Mouse (Mus musculus) liver, embryonic 16.5 days (tissue): Measurements from ENCODE around the gene 5330417C22Rik. TPM values are rescaled to one million over a fixed set of nuclear protein-coding genes. Genes with fewer than 3 reads are reported as not detected.
A peak's percentile ranks its signal among the peaks of the same experiment; 100 is the strongest.
"Not testable (repeated sequence)": the region's sequence is repeated elsewhere in the genome, so short reads cannot be mapped to it uniquely, and the experiment has no call there.

Experiments
- ATAC-seq: fragments of 200-750 bp; cut with Nextera tagmentation; 2 replicates; pipeline ENCODE4 v1.8.0; 2017; ENCODE audit warnings: low read depth, mild to moderate bottlenecking, moderate number of reproducible peaks, moderate library complexity
- H3K27ac ChIP-seq: fragments of 300-500 bp; sonication (generic); 2 replicates; pipeline ENCODE4 v1.5.1; 2014; ENCODE audit warnings: mild to moderate bottlenecking, low read length
- H3K27me3 ChIP-seq: fragments of 300-500 bp; sonication (generic); 2 replicates; pipeline ENCODE4 v1.6.1; 2014; ENCODE audit warnings: low read depth, low read length, mixed read lengths; ENCODE audit not compliant: control insufficient read depth, insufficient read depth
- H3K36me3 ChIP-seq: fragments of 300-500 bp; sonication (generic); 2 replicates; pipeline ENCODE4 v1.6.1; 2014; ENCODE audit warnings: mild to moderate bottlenecking; ENCODE audit not compliant: control insufficient read depth, insufficient read depth
- H3K4me1 ChIP-seq: fragments of 300-500 bp; sonication (generic); 2 replicates; pipeline ENCODE4 v1.6.1; 2014; ENCODE audit warnings: low read depth, low read length, mixed read lengths; ENCODE audit not compliant: control insufficient read depth
- H3K4me2 ChIP-seq: fragments of 300-500 bp; sonication (generic); 2 replicates; pipeline ENCODE4 v1.6.1; 2014; ENCODE audit warnings: low read depth, low read length, mixed read lengths
- H3K4me3 ChIP-seq: fragments of 300-500 bp; sonication (generic); 2 replicates; pipeline ENCODE4 v1.5.1; 2014; ENCODE audit warnings: low read depth, mild to moderate bottlenecking, low read length
- H3K9ac ChIP-seq: fragments of 300-500 bp; sonication (generic); 2 replicates; pipeline ENCODE4 v1.6.1; 2014; ENCODE audit warnings: low read depth, low read length
- H3K9me3 ChIP-seq: fragments of 300-500 bp; sonication (generic); replicated peaks from 2 replicates; pipeline ENCODE4 v1.6.1; 2016; ENCODE audit warnings: low read length; ENCODE audit not compliant: control insufficient read depth
- WGBS: fragments of 180-500 bp; shearing (Covaris S2); extraction: QIAGEN DNeasy Blood & Tissue Kit; methylation state at CpG from one replicate; pipeline ENCODE4 v1.1.7; 2014; ENCODE audit not compliant: insufficient replicate concordance; 5-methylcytosine and 5-hydroxymethylcytosine counted together
- polyA plus RNA-seq: library from polyadenylated mRNA; unstranded; fragments of >200 nt; fragmentation: Nextera tagmentation; extraction: Ambion mirVana; gene quantifications from 2 replicates; pipeline ENCODE4 v1.2.1, GENCODE M21; 2015

5330417C22Rik gene
- polyA plus RNA-seq, 1 experiment from 2014 or later, result 0.63 TPM

- H3K4me2 ChIP-seq, result no peak overlapping the region
- no peaks in the 10 kb centered on the region for H3K9me3 ChIP-seq
- H3K27me3 ChIP-seq, result no peaks in the 10 kb centered on the region
- ATAC-seq, result no peak
- no peaks in the 10 kb centered on the region for H3K36me3 ChIP-seq
- H3K27ac ChIP-seq, result no peak overlapping the region
- 43% methylated on average over 1 of the region's 2 CpGs for WGBS
- H3K4me1 ChIP-seq, result peaks cover 4% of the 10 kb centered on the region
- no peak overlapping the region for H3K9ac ChIP-seq
- H3K4me3 ChIP-seq, result no peak overlapping the region
Observed at GRCm38 (mm10) chr3:108510156-108510555, 26.2 kb downstream of the 5330417C22Rik start.

- peak overlapping the region; percentile 10; the same call in 1 of the 2 replicates for H3K4me2 ChIP-seq
- 36% methylated on average over 4 of the region's 4 CpGs for WGBS
- H3K27me3 ChIP-seq, result no peaks in the 10 kb centered on the region
- no peak overlapping the region for H3K9ac ChIP-seq
- H3K4me3 ChIP-seq, result no peak overlapping the region
- peak overlapping the region; percentile 67 for H3K27ac ChIP-seq
- H3K4me1 ChIP-seq, result peaks cover 4% of the 10 kb centered on the region
- peak; percentile 99 for ATAC-seq
- H3K9me3 ChIP-seq, result no peaks in the 10 kb centered on the region
- no peaks in the 10 kb centered on the region for H3K36me3 ChIP-seq
Observed at GRCm38 (mm10) chr3:108508745-108509474, 27.4 kb downstream of the 5330417C22Rik start.

DNA sequence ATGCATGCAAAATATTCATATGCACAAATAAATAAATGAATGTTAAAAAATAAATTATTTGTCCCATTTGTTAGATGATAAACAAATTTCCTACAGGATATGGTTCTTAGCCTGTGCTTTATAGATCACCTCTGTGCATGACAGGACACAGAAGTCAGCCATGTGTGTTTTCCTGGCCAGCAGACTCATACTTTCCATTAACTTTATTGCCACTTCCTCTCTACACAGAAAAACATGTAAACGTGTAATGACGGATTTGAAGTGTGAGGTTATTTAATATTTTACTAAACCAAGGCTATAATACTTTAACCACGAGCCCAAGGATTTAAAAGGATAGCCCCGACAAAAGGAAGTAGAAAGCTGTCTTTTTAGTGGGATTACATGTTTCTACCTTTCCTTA lies 32.4 kb downstream of the 5330417C22Rik start:
- H3K9me3 ChIP-seq, result no peaks in the 10 kb centered on the region
- ATAC-seq, result no peak
- H3K27ac ChIP-seq, result no peak overlapping the region
- no peak overlapping the region for H3K4me3 ChIP-seq
- no peaks in the 10 kb centered on the region for H3K27me3 ChIP-seq
- H3K4me2 ChIP-seq, result no peak overlapping the region
- no peak overlapping the region for H3K9ac ChIP-seq
- peaks cover 2% of the 10 kb centered on the region for H3K4me1 ChIP-seq
- no peaks in the 10 kb centered on the region for H3K36me3 ChIP-seq
- WGBS, result 50% methylated on average over 4 of the region's 4 CpGs

- H3K9me3 ChIP-seq, H3K4me2 ChIP-seq, H3K9ac ChIP-seq, H3K27me3 ChIP-seq, H3K4me3 ChIP-seq, H3K4me1 ChIP-seq, H3K27ac ChIP-seq, ATAC-seq, H3K36me3 ChIP-seq: not testable (repeated sequence)
- 65% methylated on average over 3 of the region's 3 CpGs for WGBS
Observed at GRCm38 (mm10) chr3:108501411-108501810, 34.9 kb downstream of the 5330417C22Rik start.

DNA sequence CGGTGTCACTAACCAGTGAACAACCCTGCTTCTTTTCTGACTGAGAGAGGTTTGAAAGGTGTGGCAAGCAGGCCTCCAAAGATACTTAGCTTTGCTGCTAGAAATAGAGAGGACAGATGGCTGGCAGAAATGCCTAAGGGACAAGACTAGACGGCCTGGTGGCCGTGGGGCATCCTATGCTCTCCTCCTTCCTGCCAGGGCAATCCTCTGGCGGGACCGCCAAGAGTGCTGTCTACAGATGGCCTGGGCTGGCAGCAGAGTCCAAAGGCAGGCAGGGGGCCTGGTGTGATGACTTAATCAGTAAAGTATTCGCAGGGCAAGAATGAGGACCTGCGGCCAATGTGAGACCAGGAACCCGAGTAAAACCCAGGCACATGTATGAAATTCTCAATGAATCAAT lies 36.5 kb downstream of the 5330417C22Rik start:
- Histone ChIP-seq H3K27me3 (no peaks in the 10 kb centered on the region), H3K27ac (no peak overlapping the region), H3K9ac (no peak overlapping the region), H3K36me3 (no peaks in the 10 kb centered on the region), H3K9me3 (no peaks in the 10 kb centered on the region), H3K4me1 (no peaks in the 10 kb centered on the region), H3K4me2 (no peak overlapping the region), H3K4me3 (no peak overlapping the region)
- 67% methylated on average over 8 of the region's 8 CpGs for WGBS
- no peak for ATAC-seq

DNA sequence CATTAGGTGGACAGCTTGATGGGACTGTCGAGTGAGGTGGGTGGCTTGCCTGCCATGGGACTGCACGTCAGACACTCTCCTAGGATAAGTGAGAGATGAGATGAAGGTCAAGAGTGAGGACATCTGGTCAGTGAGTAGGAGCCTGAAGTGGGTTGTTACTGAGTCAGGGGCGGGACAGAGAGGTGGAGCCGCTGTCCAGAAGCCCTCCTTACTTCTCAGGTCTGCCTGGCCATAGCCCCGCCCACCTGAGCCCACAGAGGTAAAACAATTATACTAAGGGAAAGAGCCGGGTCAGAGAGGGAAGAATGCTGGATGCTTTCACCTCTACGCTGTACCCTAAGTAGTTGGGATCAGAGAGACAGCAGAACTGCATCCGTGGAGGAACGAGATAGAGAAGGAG lies 38.7 kb downstream of the 5330417C22Rik start:
- Histone ChIP-seq H3K36me3 (no peaks in the 10 kb centered on the region), H3K4me1 (no peaks in the 10 kb centered on the region), H3K4me2 (no peak overlapping the region), H3K27ac (no peak overlapping the region), H3K4me3 (no peak overlapping the region), H3K27me3 (no peaks in the 10 kb centered on the region), H3K9ac (no peak overlapping the region), H3K9me3 (no peaks in the 10 kb centered on the region)
- 37% methylated on average over 9 of the region's 9 CpGs for WGBS
- no peak for ATAC-seq

- no peak overlapping the region for H3K4me2 ChIP-seq
- WGBS, result 48% methylated on average over 4 of the region's 4 CpGs
- H3K4me3 ChIP-seq, result no peak overlapping the region
- no peaks in the 10 kb centered on the region for H3K36me3 ChIP-seq
- no peak overlapping the region for H3K9ac ChIP-seq
- no peaks in the 10 kb centered on the region for H3K27me3 ChIP-seq
- no peaks in the 10 kb centered on the region for H3K9me3 ChIP-seq
- no peaks in the 10 kb centered on the region for H3K4me1 ChIP-seq
- ATAC-seq, result no peak
- no peak overlapping the region for H3K27ac ChIP-seq
Observed at GRCm38 (mm10) chr3:108495486-108495885, 40.9 kb downstream of the 5330417C22Rik start.

DNA sequence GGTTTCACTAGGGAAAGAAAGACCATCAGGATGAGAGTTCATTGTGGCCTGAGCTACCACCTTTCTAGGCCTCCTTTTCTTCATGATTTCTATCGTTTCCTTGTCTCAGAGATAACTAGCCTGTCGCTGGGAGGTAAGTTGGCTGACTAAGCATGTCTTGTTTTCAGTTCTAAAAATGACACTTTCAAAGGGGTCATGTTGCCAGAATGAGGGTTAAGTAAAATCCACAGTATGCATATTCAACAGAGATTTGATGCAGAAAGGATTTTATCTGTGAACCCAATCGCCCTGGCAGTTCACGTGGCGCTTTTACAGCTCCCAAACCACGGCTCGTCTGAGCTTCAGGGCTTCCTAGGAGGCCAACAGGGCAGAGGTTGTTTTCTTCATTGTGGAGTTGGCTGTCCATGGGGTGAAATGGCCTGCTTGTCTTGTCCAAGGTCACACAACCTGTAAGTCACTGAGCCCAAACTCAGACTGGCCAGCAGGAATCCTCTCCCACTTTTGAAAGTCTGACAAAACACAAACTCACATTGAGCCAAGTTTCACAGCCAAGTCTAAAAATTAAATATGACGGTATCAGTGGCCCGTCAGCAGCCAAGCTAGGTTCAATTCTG lies 41.4 kb downstream of the 5330417C22Rik start:
- H3K4me1 ChIP-seq, result no peaks in the 10 kb centered on the region
- no peaks in the 10 kb centered on the region for H3K9me3 ChIP-seq
- no peak overlapping the region for H3K4me2 ChIP-seq
- H3K4me3 ChIP-seq, result no peak overlapping the region
- no peak for ATAC-seq
- no peaks in the 10 kb centered on the region for H3K27me3 ChIP-seq
- H3K27ac ChIP-seq, result no peak overlapping the region
- WGBS, result 59% methylated on average over 9 of the region's 9 CpGs
- no peaks in the 10 kb centered on the region for H3K36me3 ChIP-seq
- H3K9ac ChIP-seq, result no peak overlapping the region

GRCm38 (mm10) chr3:108489968-108490367 lies 46.4 kb downstream of the 5330417C22Rik start:
- Histone ChIP-seq H3K4me3 (no peak overlapping the region), H3K4me1 (no peaks in the 10 kb centered on the region)

More at GRCm38 (mm10) chr3:108489968-108490367, 46.4 kb downstream of the 5330417C22Rik start:
- Histone ChIP-seq H3K36me3 (no peaks in the 10 kb centered on the region), H3K9me3 (no peaks in the 10 kb centered on the region), H3K27ac (no peak overlapping the region), H3K9ac (no peak overlapping the region), H3K27me3 (no peaks in the 10 kb centered on the region), H3K4me2 (no peak overlapping the region)
- 28% methylated on average over 3 of the region's 3 CpGs for WGBS
- ATAC-seq, result no peak
